Mouse (Mus musculus) spleen, postnatal 36 days (tissue): ENCODE data around the gene Tbr1.

Source experiments
- DNase-seq, 2 experiments: peaks; one replicate each; pipeline ENCODE4 v3.0.0; 2022; ENCODE audit warnings: low spot score in 2 of 2, mixed read lengths in 1 of 2

Tbr1 gene

DNA sequence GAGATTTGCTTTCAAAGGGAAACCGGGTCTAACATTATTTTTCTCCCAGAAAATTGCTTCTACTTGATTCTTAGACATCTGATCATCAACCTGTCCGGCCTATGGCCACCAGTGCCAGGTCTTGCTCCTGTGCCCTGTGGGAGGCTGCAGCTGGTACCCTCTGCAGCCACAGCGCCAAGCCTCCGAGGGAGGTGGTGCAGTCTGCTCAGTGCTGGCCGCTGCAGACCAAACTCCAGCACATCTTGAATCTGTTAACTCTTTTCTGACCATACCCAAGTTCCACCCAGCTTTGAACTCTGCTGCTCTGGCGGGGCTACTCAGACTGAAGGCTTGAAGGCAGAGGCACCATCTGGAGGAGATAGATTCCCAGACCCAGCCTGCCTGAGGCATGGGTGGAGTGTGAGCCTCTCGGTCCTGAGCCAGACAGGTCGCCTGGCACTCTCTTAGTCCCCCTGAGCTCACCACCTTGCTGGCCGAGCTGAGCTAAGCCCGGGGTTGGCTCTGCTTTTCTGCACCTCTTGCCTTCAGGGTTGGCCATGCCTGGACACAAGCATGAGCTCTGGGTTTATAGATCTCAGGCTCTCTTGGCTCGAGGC lies at the start of gene Tbr1:
Tbr1 (plus strand) TSS at position 275 of the 596 bp plus-strand sequence.
- no peak for DNase-seq

DNA sequence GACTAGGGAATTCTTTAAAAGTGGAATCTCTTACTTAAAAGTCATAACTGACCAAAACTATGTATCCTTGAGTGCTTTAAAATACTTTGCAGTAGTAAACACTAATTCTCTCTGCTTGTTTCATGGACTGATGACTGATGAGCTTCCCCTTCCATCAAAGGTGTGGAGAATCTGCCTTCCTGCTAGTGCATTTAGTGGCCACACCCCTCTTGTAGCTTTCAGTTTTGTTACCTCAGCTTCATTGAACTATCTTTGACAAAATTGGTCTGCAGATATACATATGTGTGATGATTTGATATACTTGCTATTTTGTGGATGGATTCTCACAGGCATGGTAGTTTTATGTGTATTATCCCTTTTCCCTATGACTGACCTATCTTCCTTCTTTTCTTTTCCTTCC lies 47.7 kb upstream of the Tbr1 start:
- no peak for DNase-seq

DNA sequence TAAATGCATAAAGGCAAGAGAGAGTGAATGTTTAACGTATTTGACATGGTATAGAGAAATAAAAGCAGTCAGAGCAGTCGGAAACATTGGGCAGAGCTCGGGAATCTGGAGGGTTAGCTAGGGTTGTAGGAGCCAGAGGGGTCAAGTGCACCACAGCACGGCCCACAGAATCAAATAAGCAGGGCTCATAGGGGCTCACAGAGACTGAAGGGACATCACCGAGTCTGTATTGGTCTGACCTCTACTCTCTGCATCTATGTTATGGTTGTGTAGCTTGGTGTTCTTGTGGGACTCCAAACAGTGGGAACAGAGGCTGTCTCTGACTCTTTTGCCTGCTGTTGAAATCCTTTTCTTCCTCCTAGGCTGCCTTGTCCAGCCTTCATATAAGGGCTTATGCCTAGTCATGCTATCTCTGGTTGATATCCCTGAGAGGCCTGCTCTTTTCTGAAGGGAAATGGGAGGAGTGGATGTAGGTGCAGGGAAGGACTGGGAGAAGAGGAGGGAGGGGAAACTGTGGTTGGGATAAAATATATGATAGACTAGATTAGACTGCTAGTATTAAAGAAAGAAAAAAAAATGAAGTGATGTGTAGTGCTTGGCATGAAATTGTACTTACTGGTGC lies 43.4 kb upstream of the Tbr1 start:
- no peak for DNase-seq

DNA sequence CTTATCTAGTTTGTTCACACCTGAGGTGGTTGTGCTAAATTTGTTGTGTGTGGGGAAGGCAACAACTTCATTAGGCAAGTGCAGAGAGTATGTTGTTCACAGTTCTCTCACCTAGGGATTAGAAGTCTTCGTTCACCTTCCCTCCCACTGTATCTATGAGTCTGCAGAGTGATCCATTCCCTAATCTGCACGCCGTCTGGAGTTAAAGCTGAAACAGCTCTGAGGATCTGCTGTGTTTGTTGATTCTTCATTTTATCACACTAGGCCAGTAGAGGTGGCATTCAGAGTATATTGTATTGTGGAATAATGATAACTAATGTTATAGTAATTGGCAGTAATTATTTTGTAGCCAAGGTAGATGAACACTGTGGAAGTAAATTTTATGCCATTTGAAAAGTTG lies 42.7 kb upstream of the Tbr1 start:
- DNase-seq, result no peak

DNA sequence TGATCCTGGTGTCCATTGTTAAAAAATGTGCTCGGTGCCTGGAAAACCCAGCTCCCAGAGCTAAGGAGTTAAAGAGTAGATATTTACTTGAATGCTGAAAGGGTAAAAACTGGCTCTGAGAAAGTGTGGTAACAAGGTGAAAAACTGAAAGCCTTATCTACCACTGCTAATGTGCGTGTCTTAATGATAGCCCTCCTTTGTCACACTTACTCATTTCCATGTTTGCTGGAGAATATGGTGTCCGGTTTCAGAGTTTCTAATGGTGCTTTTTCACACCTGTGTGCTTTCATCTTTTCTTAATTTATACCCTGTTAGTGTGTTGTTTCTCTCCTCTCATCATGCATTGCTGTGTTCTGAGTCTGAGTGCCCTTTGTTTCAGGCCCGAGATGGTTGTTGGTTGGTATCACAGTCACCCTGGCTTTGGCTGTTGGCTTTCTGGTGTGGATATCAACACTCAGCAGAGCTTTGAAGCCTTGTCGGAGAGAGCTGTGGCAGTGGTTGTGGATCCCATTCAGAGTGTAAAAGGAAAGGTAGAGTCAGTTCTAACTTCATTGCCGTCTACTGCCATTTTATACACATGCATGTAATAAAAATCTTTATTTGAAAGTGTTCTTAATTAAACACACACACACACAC lies 38.1 kb upstream of the Tbr1 start:
- DNase-seq, result no peak

DNA sequence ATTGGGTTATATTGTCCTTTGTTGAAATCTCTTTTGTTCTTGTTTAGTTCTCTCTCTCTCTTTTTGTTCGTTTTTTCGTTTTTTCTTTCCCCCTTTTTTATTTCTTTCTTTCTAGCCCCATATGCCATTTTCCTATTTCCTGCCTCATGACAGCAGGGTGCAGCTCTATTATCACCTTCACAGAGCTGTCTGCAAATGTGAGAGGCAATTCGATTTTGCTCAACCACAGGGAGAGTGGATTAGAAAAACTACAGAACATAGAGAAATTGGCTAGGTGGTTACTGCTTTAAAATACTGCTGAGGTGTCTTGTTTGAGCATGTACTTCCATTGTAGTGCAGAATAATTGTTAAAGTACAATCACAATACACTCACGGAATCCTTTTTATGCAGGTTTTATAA lies 37.2 kb upstream of the Tbr1 start:
- no peak for DNase-seq

DNA sequence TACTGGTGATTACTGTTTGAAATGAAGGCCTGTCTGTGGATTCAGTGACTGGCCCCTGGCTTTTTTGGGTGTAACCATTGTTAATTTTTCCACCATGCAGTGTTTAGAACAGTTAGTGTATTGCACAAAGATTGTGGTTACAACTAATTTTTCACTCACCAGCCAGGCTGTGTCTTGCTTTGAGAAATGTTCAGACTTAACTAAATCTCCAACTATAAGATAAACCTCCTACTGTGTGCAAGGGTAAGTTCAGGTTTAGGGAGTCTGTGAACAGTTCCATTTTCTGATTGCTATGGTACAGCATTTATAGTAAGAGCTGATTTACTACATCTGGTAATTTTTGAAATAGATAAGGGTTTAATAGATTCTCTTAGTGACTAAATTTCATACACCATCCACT lies 21.9 kb upstream of the Tbr1 start:
- DNase-seq, result no peak

- no peak for DNase-seq
Observed at GRCm38 (mm10) chr2:61794960-61795359, 7.8 kb upstream of the Tbr1 start.

DNA sequence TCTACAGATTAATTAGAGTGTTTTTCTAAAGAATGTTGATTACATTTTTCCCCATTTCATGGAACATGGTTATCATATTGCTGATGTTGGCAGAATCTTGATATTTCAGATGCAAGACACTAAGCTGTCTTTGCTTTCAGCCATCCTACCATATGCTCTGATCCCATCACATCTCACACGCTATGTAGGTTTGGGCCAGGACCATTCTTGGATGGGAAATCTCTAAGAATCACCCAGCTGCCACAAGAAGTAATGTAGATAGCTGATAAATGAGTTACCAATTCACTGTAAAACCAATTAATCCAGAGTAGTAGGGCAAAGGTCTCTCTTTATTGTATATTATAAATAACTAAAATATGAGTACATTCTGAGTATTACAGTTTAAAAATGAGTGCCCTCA lies 4.7 kb upstream of the Tbr1 start:
- no peak for DNase-seq

- no peak for DNase-seq
Observed at GRCm38 (mm10) chr2:61803443-61804367, 975 bp downstream of the Tbr1 start.

DNA sequence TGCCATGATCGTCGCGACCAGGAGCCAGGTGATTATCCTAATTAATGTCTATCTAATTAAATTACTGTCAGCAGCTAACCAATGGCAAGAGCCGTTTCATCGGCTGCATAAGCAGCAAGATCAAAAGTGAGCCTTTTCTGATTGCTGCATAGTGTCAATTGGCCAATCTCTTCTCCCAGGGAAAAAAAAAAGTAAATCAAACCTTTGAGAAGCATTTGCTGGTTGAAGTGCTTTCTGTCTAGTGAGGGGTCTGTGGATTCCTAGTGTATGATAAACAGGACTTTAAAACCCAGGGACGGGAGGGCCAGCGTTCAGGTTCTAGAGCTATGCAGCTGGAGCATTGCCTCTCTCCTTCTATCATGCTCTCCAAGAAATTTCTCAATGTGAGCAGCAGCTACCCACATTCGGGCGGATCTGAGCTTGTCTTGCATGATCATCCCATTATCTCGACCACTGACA lies 1.7 kb downstream of the Tbr1 start:
- DNase-seq, result no peak

- no peak for DNase-seq
Observed at GRCm38 (mm10) chr2:61804841-61805540, 2.3 kb downstream of the Tbr1 start.

DNA sequence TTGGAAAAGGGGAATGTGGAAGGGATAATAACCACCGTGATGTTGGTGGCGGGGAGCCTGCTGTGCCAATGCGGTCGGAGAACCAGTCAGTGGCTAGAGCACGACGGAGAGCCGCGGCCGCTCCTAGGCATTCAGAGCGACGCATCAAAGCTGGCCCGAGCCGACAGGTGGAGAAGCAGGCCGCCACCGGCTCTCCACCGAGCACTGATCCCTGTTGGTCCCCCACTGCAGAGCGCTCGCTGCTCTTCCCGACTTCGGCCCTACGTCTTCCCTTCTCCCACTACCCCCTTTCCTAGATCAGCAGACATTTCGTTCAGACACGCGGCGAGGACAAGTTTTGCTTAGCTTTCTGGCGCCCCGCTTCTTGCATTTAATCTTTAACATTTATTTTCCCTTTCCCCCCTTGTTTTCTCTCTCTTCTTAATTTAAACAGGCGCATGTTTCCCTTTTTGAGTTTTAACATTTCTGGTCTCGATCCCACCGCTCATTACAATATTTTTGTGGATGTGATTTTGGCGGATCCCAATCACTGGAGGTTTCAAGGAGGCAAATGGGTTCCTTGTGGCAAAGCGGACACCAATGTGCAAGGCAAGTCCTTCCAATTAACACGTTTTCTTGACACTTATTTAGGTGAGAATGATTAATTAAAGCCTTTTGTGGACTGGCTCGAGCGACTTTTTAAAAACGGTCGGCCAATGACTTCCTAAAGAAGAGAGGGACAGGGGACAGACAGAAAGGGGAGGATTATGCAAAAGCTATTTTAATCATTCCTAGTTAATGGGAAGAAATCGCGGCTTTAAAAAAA lies 3.0 kb downstream of the Tbr1 start:
- DNase-seq, result no peak

DNA sequence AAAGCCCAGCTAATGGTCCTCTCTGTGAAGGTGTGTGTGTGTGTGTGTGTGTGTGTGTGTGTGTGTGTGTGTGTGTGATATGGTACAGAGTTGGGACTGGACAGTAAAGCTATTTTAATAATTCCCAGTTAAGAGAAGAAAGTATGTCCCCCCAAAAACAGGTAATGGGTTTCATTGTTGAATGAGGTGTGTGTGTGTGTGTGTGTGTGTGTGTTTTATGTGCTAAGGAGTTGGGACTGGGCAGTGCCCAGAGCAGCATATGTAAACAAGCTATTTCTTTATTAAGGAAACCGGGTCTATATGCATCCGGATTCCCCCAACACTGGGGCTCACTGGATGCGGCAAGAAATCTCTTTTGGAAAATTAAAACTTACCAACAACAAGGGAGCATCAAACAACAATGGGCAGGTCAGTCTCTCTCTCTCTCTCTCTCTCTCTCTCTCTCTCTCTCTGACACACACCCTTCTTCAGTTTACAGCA lies 3.7 kb downstream of the Tbr1 start:
- no peak for DNase-seq

DNA sequence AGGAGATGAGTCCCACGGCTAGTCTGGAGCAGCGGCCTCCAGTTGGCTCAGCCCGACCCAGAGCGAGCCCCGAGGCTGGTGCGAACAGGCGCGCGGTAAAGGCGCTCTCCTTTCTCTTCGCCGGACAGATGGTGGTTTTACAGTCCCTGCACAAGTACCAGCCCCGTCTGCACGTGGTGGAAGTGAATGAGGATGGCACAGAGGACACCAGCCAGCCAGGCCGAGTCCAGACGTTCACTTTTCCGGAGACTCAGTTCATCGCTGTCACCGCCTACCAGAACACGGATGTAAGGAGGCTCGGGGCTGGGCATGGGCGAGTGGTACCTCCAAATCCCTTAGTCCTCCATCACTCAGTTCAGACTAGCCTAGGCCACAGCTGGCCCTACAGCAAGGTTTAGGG lies 4.4 kb downstream of the Tbr1 start:
- no peak for DNase-seq

GRCm38 (mm10) chr2:61807781-61808180 lies 5.1 kb downstream of the Tbr1 start:
- DNase-seq, result no peak

- no peak for DNase-seq
Observed at GRCm38 (mm10) chr2:61808776-61809175, 6.0 kb downstream of the Tbr1 start.

DNA sequence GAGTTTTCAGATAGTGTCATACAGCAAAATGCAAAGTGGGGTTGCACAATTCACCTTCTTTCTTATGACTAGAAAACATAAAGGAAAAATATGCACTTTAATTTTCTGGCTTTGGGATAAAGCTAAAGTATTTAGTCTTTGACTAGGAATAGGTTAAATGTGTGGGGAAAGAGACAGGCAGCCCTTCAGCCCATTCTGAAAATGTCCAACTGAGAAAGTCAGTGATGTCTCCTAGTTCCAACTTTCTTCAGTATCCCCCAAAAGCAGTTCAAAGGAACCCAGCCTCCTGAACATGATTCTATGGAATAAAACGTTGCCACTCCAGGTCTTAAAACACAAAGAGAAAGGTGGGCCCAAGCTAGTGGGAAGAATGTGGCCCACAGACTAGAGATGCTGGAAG lies 6.7 kb downstream of the Tbr1 start:
- DNase-seq, result no peak

DNA sequence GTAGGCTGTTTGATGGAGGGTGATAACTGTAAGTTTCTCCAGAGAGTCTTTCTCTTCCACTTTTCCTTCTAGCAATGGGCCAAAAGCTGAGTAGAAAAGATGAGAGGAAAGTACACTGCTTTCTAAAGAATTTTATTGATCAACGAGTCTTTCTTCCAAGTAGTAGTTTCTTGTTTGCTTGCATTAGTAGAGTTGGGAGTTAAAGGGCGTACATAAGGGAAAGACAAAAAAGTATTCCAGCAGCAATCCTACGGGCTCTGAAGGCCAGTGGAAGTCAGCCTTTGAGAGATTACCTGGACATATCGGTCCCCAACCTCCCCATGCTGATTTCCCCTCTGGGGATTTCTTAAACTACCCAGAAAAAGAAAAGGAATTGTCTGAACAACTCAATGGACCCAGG lies 8.0 kb downstream of the Tbr1 start:
- no peak for DNase-seq

GRCm38 (mm10) chr2:61811163-61811506 lies 8.4 kb downstream of the Tbr1 start:
- DNase-seq, result no peak
